Mouse (Mus musculus): ENCODE results near the gene Brwd1. TPM values are rescaled to one million over a fixed set of nuclear protein-coding genes. Genes with fewer than 3 reads are reported as not detected.

Brwd1 gene
- total and polyA plus RNA-seq, 3 experiments = 4.3 to 8.1 (median 4.4) TPM

DNA sequence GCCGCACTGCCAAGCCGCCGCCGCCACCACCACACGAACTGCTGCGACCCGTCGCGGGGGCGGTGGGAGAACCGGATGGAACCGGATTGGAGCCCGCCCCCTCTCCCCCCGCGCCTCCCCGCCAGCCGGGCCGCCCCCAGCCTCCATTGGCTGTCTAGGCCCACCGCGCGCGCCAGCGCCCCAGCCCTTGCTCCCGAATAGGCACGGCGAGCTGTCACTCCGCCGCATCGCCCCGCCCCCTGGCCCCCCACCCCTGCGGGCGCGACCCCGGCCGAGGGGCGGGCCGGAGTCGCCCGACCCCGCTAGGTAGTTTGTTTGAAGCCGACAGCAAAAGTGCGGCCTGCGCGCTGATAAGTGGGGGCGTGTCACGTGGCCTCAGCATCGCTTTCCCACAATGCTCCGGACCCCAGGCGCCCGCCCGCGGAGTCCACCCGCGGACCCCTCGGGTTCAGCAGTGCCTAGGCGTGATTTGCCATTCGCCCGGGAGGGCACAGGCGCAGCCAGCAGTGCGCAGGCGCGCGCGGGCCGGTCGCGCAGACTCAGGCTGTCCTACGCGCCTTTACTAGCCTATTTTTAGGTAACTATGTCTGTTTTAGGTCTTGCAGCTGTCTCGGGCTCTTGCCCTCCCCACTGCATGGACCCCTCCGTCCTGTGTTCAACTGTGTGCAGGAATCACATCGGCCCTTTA lies 45.5 kb upstream of the Brwd1 start, which contains the start of gene Hmgn1 (continued):
- TF ChIP-seq ZMIZ1 (IDR thresholded peaks at IDR 0.05; ENCODE audit: low read depth, low read length) (peak; percentile 89; the same call in 1 of the 2 replicates), POLR2A (IDR thresholded peaks at IDR 0.05; ENCODE audit: low read depth, low read length) (peak; percentile 92), MAFK (IDR thresholded peaks at IDR 0.05; ENCODE audit: insufficient replicate concordance, low read length) (0 out of 2 replicates have a peak, but pooled peaks have one; percentile 23), JUN (IDR thresholded peaks at IDR 0.05; ENCODE audit: insufficient read depth, low read depth, low read length) (no peak), NELFE (IDR thresholded peaks at IDR 0.05; ENCODE audit: low read depth, low read length) (peak; percentile 98), SIN3A (IDR thresholded peaks at IDR 0.05; ENCODE audit: low read length) (peak; percentile 86), MXI1 (IDR thresholded peaks at IDR 0.05; ENCODE audit: low read depth, low read length) (peak; percentile 85), MAX (IDR thresholded peaks at IDR 0.05; ENCODE audit: low read length) (peak; percentile 98), ETS1 (conservative IDR thresholded peaks at IDR 0.05; ENCODE audit: low read depth, low read length) (0 out of 2 replicates have a peak, but pooled peaks have one; percentile 41), MYC (IDR thresholded peaks at IDR 0.05; ENCODE audit: low read depth, low read length) (peak; percentile 20; the same call in 1 of the 2 replicates), ZKSCAN1 (IDR thresholded peaks at IDR 0.05; ENCODE audit: borderline replicate concordance, low read depth, low read length) (no peak), MAZ (IDR thresholded peaks at IDR 0.05; ENCODE audit: low read depth, low read length) (peak; percentile 62; the same call in 1 of the 2 replicates), KAT2A (IDR thresholded peaks at IDR 0.05; ENCODE audit: insufficient replicate concordance, low read length) (0 out of 2 replicates have a peak, but pooled peaks have one; percentile 64)

DNA sequence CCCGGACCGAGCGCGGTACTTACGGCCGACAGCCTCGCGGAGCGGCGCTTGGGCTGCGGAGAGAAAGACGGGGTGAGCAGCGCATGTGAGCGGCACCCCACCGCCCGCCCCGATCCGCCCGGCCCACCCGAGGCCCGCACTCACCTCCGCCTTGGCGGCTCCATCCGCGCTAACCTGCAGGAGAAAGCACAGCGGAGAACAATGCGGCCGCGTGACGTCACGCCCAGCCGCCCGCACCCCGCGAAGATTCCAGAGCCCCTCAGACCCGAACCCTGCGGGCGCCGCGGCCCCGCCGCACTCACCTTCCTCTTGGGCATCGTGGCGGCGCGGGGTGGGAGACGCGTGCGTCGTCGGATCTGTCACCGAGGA lies 44.9 kb upstream of the Brwd1 start:
- Histone ChIP-seq H3K9ac (ENCODE audit: insufficient read depth, low read depth) (peak overlapping the region; percentile 81), H3K27me3 (replicated peaks) (peaks cover 4% of the 10 kb centered on the region), H3K79me2 (replicated peaks; ENCODE audit: control insufficient read depth, extremely low read depth, insufficient read depth, poor library complexity, severe bottlenecking) (peaks cover 18% of the 10 kb centered on the region), H3K27ac (ENCODE audit: insufficient read depth, low read depth) (peak overlapping the region; percentile 49), H3K4me3 (replicated peaks in 1 of 3; ENCODE audit: low read depth in 2 of 3, low read length in 2 of 3, poor library complexity in 1 of 3) (peak overlapping the region; percentile 62 to 86 (median 77)), H3K4me1 (ENCODE audit: control insufficient read depth in 1 of 2, insufficient read depth in 2 of 2) (peaks cover 3 to 37% of the 10 kb centered on the region in 2 experiments; a peak in 3 of 4 replicates), H3K36me3 (replicated peaks in 1 of 2; ENCODE audit: control insufficient read depth in 1 of 2, insufficient read depth in 1 of 2, low read length in 1 of 2) (peaks cover 31 to 46% of the 10 kb centered on the region in 2 experiments), H3K9me3 (replicated peaks; ENCODE audit: low read length) (no peaks in the 10 kb centered on the region), H3K4me2 (ENCODE audit: insufficient read depth, low read depth, poor library complexity, severe bottlenecking) (no peak overlapping the region; the same call in 1 of the 2 replicates)
- DNase-seq (ENCODE audit: extremely low read depth) = no peak
- dilution Hi-C loops (cut with MboI; ENCODE audit: extremely low pct_ligation_motif_present, extremely low pct_unique_long_range_greater_than_20kb, low sequenced_read_pairs) (no loop called here), in situ Hi-C loops (cut with MboI; ENCODE audit: low pct_ligation_motif_present, low pct_unique_long_range_greater_than_20kb, low sequenced_read_pairs) (no loop called here)
- TF ChIP-seq RAD21 (IDR thresholded peaks at IDR 0.05; ENCODE audit: low read depth, low read length) (no peak), NRF1 (IDR thresholded peaks at IDR 0.05; ENCODE audit: low read depth, low read length) (peak; percentile 29; the same call in 1 of the 2 replicates), USF1 (IDR thresholded peaks at IDR 0.05; ENCODE audit: low read depth, low read length) (no peak), MAX (IDR thresholded peaks at IDR 0.05; ENCODE audit: low read length) (peak; percentile 27; the same call in 1 of the 2 replicates), JUND (conservative IDR thresholded peaks at IDR 0.05; ENCODE audit: low read depth, low read length) (no peak), EP300 (IDR thresholded peaks at IDR 0.05; ENCODE audit: low read length) (no peak), PAX5 (IDR thresholded peaks at IDR 0.05; ENCODE audit: low read length) (no peak), NELFE (IDR thresholded peaks at IDR 0.05; ENCODE audit: low read depth, low read length) (no peak; the same call in 1 of the 2 replicates)

All from CH12.LX (cell line).